Mouse (Mus musculus): ENCODE measurements around the gene Nek3.

DNA sequence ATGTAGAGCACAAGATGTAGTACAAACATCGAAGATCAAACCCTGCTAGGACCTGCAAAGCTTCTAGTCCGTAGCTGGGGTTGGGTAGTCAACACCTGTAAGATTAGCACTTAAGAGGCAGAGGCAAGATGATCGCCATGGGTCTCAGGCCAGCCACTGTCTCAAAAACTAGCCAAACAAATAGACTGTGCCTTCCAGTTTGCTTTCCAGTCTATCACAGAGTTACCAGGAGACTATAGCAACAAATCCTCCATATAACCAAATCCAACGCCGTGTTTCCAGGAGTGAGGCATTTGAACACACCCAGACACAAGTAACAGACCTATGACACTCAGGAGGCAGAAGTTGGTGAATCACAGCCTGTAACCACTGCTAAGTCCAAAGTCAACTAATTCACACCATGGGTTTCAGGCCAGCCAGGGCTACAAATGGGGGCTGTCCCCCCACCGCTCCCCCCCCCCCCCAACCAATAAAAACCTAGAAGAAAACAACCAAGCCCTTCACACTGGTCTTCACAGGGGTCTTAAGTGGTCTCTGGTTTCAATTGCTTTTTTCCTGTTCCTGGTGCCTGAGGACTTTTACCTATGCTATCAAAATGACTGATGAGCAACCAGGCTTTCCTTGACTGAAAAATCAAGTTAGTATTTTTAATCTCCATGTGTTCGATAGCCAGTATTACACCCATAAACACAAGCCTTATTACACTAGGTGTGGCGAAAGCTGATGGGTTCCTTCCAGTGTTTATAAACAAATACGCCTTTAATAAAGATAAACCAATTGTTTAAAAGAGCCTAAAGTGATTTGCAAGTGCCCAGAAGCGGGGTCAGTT is 770 bp downstream of the Nek3 start:
- no peak for TF ChIP-seq POLR2A (IDR thresholded peaks at IDR 0.05; ENCODE audit: insufficient read length, low read depth)
- TF ChIP-seq MYOD1 (IDR thresholded peaks at IDR 0.05; ENCODE audit: control insufficient read depth in 1 of 3, insufficient read length in 2 of 3, low read depth in 2 of 3): no peak
- no peak for TF ChIP-seq TCF12 (IDR thresholded peaks at IDR 0.05; ENCODE audit: insufficient read depth, poor library complexity, severe bottlenecking)
- no peak for TF ChIP-seq USF1 (IDR thresholded peaks at IDR 0.05; ENCODE audit: low read depth)
